Mouse (Mus musculus) hindbrain, embryonic 10.5 days (tissue): ENCODE measurements at regions not wholly inside any gene's neighbourhood (a gene's known extent, or its start where the extent isn't known, plus 50 kb on each side); places are given as distances from the start of the nearest gene placed in this dataset.

Experiments
- DNase-seq: peaks from one replicate; pipeline ENCODE4 v3.0.0-alpha.2; 2017; ENCODE audit warnings: low spot score
- H3K27ac ChIP-seq: fragments of 300-500 bp; sonication (generic); 2 replicates; pipeline ENCODE4 v1.5.1; 2016; ENCODE audit warnings: mild to moderate bottlenecking, moderate library complexity
- H3K27me3 ChIP-seq: fragments of 300-500 bp; sonication (generic); 2 replicates; pipeline ENCODE4 v1.6.1; 2016; ENCODE audit warnings: mild to moderate bottlenecking; ENCODE audit not compliant: poor library complexity, insufficient read depth, severe bottlenecking
- H3K36me3 ChIP-seq: fragments of 300-500 bp; sonication (generic); 2 replicates; pipeline ENCODE4 v1.6.1; 2016; ENCODE audit warnings: mild to moderate bottlenecking, moderate library complexity
- H3K4me1 ChIP-seq: fragments of 300-500 bp; sonication (generic); replicated peaks from 2 replicates; pipeline ENCODE4 v1.6.1; 2016; ENCODE audit warnings: mild to moderate bottlenecking
- H3K4me3 ChIP-seq: fragments of 300-500 bp; sonication (generic); 2 replicates; pipeline ENCODE4 v1.5.1; 2016; ENCODE audit warnings: mild to moderate bottlenecking, moderate library complexity
- H3K9me3 ChIP-seq: fragments of 300-500 bp; sonication (generic); 2 replicates; pipeline ENCODE4 v1.6.1; 2016; ENCODE audit warnings: mild to moderate bottlenecking, moderate library complexity
- WGBS: fragments of 180-500 bp; shearing (Covaris S2); methylation state at CpG from one replicate; pipeline ENCODE4 v1.1.7; 2016; 5-methylcytosine and 5-hydroxymethylcytosine counted together

GRCm38 (mm10) chr14:106579281-106579680, 473.3 kb downstream of the Trim52 start:
- WGBS = 89% methylated on average over 2 of the region's 2 CpGs
- no peaks in the 10 kb centered on the region for H3K36me3 ChIP-seq
- no peaks in the 10 kb centered on the region for H3K27me3 ChIP-seq
- H3K4me3 ChIP-seq = no peak overlapping the region
- H3K4me1 ChIP-seq = no peaks in the 10 kb centered on the region
- H3K27ac ChIP-seq = no peak overlapping the region
- H3K9me3 ChIP-seq = no peaks in the 10 kb centered on the region
- DNase-seq = no peak

- Histone ChIP-seq H3K9me3 (no peaks in the 10 kb centered on the region), H3K36me3 (no peaks in the 10 kb centered on the region), H3K27me3 (no peaks in the 10 kb centered on the region), H3K4me1 (no peaks in the 10 kb centered on the region), H3K27ac (no peak overlapping the region), H3K4me3 (no peak overlapping the region)
- 88% methylated on average over 6 of the region's 6 CpGs for WGBS
- no peak for DNase-seq
These were observed 475.9 kb downstream of the Trim52 start for GRCm38 (mm10) chr14:106581886-106582285.

GRCm38 (mm10) chr14:106593352-106593751, 487.4 kb downstream of the Trim52 start:
- 94% methylated on average over 9 of the region's 9 CpGs for WGBS
- Histone ChIP-seq H3K27me3 (no peaks in the 10 kb centered on the region), H3K9me3 (no peaks in the 10 kb centered on the region), H3K36me3 (no peaks in the 10 kb centered on the region), H3K4me1 (no peaks in the 10 kb centered on the region), H3K27ac (no peak overlapping the region), H3K4me3 (no peak overlapping the region)
- DNase-seq = no peak

- H3K27me3 ChIP-seq = no peaks in the 10 kb centered on the region
- H3K4me3 ChIP-seq = no peak overlapping the region
- H3K4me1 ChIP-seq = no peaks in the 10 kb centered on the region
- H3K27ac ChIP-seq = no peak overlapping the region
- DNase-seq = no peak
- WGBS = 83% methylated on average over 3 of the region's 3 CpGs
- no peaks in the 10 kb centered on the region for H3K9me3 ChIP-seq
- H3K36me3 ChIP-seq = no peaks in the 10 kb centered on the region
These were observed 488.0 kb downstream of the Trim52 start for GRCm38 (mm10) chr14:106593980-106594379.

- DNase-seq = no peak
These were observed 501.0 kb downstream of the Trim52 start for GRCm38 (mm10) chr14:106607041-106607440.

GRCm38 (mm10) chr14:106608341-106608927, 502.4 kb downstream of the Trim52 start:
- no peak for DNase-seq
- no peaks in the 10 kb centered on the region for H3K9me3 ChIP-seq
- H3K4me3 ChIP-seq = no peak overlapping the region
- H3K4me1 ChIP-seq = peaks cover 13% of the 10 kb centered on the region
- no peak overlapping the region for H3K27ac ChIP-seq
- no peaks in the 10 kb centered on the region for H3K36me3 ChIP-seq
- WGBS = 29% methylated on average over 7 of the region's 7 CpGs
- H3K27me3 ChIP-seq = no peaks in the 10 kb centered on the region

More at GRCm38 (mm10) chr14:106607041-106607440, 501.0 kb downstream of the Trim52 start:
- no peak overlapping the region for H3K27ac ChIP-seq
- WGBS = 21% methylated on average over 3 of the region's 3 CpGs
- no peaks in the 10 kb centered on the region for H3K36me3 ChIP-seq
- H3K9me3 ChIP-seq = no peaks in the 10 kb centered on the region
- no peak overlapping the region for H3K4me3 ChIP-seq
- peaks cover 13% of the 10 kb centered on the region for H3K4me1 ChIP-seq
- H3K27me3 ChIP-seq = no peaks in the 10 kb centered on the region
